Mouse (Mus musculus) Patski (cell line): ENCODE data around the gene Shld2. TPM values are rescaled to one million over a fixed set of nuclear protein-coding genes. Genes with fewer than 3 reads are reported as not detected.

ENCODE experiments used
- ATAC-seq: fragments of 100-300 bp; one replicate; pipeline ENCODE4 v1.8.0; 2021
- CTCF ChIA-PET: fragments of 350-600 bp; sonication (Branson Sonifier 250); formaldehyde crosslinking; loops from one replicate; lab custom pipeline; 2022; ENCODE audit warnings: inconsistent platforms; lab: Charles Lee
- POLR2A ChIA-PET: fragments of 350-600 bp; sonication (Branson Sonifier 250); formaldehyde crosslinking; loops from one replicate; lab custom pipeline; 2022; ENCODE audit warnings: antibody characterized with exemption, inconsistent platforms; lab: Charles Lee
- DNase-seq: peaks from one replicate; pipeline ENCODE4 v3.0.0-alpha.2; 2011; ENCODE audit warnings: low read depth, low spot score
- H3K27me3 ChIP-seq: fragments of 371-371 bp; one replicate; pipeline ENCODE4 v1.5.1; 2021
- CTCF ChIP-seq: fragments of 100-300 bp; IDR thresholded peaks from one replicate; pipeline ENCODE4 v1.5.1; 2021
- in situ Hi-C: fragments of 300-500 bp; cut with MboI; formaldehyde crosslinking; loops from 3 replicates; pipeline ENCODE4 v1.11.1; 2018; ENCODE audit warnings: low pct_unique_long_range_greater_than_20kb, mixed read lengths
- polyA plus RNA-seq: library from polyadenylated mRNA; unstranded; gene quantifications from one replicate; pipeline ENCODE4 v1.2.3, GENCODE M21; 2021

Gene Shld2
- polyA plus RNA-seq, 1 experiment from 2014 or later = 7.0 TPM

DNA sequence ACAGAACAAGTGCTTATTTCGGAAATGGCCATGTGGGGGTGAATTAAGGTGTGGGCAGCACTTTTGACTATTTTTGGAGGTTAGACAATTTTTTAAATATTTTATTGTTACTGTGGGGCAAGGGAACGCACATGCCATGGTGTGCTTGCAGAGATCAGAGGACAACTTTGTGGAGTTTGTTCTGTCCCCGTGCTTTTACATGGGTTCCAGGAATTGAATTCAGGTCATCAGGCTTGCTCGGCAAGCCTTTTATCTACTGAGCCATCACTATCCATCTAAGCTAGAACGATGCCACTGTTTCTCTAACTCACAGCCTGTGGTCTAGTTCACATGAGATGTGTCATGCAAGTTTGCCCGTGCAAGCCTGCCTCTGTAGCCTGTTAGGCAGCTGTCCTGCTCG is 38.0 kb upstream of the Shld2 start:
- ATAC-seq = no peak
- no peaks in the 10 kb centered on the region for H3K27me3 ChIP-seq
- ChIA-PET POLR2A (no interaction called here), CTCF (interaction anchor here (1.6 to 2.9 kb wide), 3 partner anchors 9 to 14 kb away, joined by 3 to 9 read pairs (median 5); no protein-coding TSS in a partner anchor)
- in situ Hi-C loops = no loop called here
- TF ChIP-seq CTCF = no peak
- no peak for DNase-seq

DNA sequence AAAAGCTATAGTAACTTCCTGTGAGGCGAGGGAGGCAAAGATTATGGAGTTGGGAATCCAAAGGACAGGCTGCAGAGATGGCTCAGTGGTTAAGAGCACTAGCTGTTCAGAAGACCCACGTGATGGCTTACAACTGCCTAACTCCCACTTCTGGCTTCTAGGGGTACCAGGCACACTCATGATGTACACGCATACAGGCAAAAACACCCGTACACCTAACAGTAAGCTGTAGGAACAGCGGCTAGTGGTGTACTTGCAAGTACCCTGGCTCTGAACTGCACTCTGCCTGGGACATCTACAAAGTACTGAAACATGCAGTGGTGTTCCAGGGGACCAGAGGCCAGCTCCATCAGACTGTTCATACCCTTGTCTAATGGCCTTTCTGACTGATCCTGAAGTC is 36.8 kb upstream of the Shld2 start:
- CTCF ChIA-PET = interaction anchor here (1.4 to 1.8 kb wide), 3 partner anchors 8 to 15 kb away, joined by 3 to 5 read pairs (median 3); no protein-coding TSS in a partner anchor
- no peak for TF ChIP-seq CTCF
- POLR2A ChIA-PET = no interaction called here

DNA sequence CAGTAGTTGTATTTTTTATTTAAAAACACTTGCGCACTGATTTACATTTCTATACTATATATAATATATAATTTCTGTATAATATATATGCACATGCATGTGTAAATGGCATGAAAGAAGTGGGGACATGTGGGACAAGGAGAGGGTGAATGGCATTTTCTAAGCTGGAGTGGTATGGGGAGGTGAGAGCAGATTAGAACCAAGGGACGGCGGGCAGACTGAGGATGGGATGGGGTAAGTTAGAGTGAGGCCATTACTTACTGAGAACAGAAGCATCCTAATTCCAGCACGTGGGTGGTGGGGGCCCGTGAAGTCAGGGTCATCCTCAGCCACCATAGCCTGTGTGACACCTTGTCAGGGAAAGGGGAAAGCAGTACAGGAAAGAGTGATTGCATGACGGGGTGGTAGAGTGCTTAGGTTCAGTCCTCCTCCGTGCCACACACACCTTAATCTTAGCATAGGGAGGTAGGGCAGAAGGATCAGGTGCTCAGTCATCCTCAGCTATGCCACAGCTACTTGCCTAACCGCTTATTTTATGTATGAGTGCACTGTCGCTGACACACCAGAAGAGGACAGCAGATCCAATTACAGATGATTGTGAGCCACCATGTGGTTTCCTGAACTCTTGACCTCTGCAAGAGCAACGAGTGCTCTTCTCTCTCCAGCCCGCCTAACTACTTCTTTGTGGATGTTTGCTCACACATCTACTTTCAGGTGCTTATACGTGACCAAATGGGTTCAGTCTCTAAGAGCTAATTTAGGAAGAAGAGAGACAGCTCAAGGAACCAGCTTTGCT is 35.7 kb upstream of the Shld2 start:
- CTCF ChIA-PET = no interaction called here
- POLR2A ChIA-PET = no interaction called here
- DNase-seq = no peak
- in situ Hi-C loops = no loop called here
- no peak for ATAC-seq
- no peak for TF ChIP-seq CTCF
- no peaks in the 10 kb centered on the region for H3K27me3 ChIP-seq

More for the DNA sequence above, 36.8 kb upstream of the Shld2 start:
- no peak for ATAC-seq
- no peaks in the 10 kb centered on the region for H3K27me3 ChIP-seq
- DNase-seq = no peak
- in situ Hi-C loops = no loop called here

GRCm38 (mm10) chr14:34344361-34344760 is 34.1 kb upstream of the Shld2 start:
- in situ Hi-C loops = no loop called here
- ChIA-PET CTCF (no interaction called here), POLR2A (no interaction called here)
- DNase-seq (no peak), ATAC-seq (no peak)
- H3K27me3 ChIP-seq = no peaks in the 10 kb centered on the region
- no peak for TF ChIP-seq CTCF

- no peak for TF ChIP-seq CTCF
- CTCF ChIA-PET = no interaction called here
- ATAC-seq (no peak), DNase-seq (no peak)
- in situ Hi-C loops = no loop called here
- H3K27me3 ChIP-seq = no peaks in the 10 kb centered on the region
- POLR2A ChIA-PET = no interaction called here
Measured at GRCm38 (mm10) chr14:34343078-34343477, 32.8 kb upstream of the Shld2 start.

GRCm38 (mm10) chr14:34341993-34342392 is 31.7 kb upstream of the Shld2 start:
- ATAC-seq (no peak), DNase-seq (no peak)
- in situ Hi-C loops = no loop called here
- ChIA-PET CTCF (interaction anchor here (1.5 to 1.8 kb wide), 2 partner anchors 9 to 12 kb away, joined by 4 to 8 read pairs; no protein-coding TSS in a partner anchor), POLR2A (no interaction called here)
- TF ChIP-seq CTCF = no peak
- no peaks in the 10 kb centered on the region for H3K27me3 ChIP-seq

DNA sequence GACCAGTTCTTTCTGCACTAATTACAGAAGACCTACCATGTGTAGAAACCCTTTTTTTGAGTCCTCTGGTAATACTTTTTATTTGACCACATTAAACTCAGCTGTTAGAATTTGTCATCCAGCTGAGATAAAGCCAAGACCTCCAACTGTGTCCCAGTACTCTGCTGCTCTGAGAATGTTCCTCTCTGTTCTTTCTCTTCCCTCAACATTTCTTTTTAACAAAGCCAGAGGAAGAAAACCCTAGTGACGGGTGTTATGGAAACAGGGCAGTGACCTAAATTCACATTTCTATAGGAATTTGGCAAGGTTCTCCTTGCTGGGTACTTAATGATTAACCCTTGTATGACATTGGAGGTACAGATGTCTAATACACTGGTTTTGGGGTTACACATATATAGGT is 29.2 kb upstream of the Shld2 start:
- H3K27me3 ChIP-seq = no peaks in the 10 kb centered on the region
- ATAC-seq (no peak), DNase-seq (no peak)
- TF ChIP-seq CTCF = no peak
- in situ Hi-C loops = no loop called here
- ChIA-PET POLR2A (no interaction called here), CTCF (interaction anchor here (1.0 kb wide), 1 partner anchor 8 kb away, joined by 3 read pairs; no protein-coding TSS in a partner anchor)

- in situ Hi-C loops = no loop called here
- DNase-seq (no peak), ATAC-seq (no peak)
- ChIA-PET CTCF (no interaction called here), POLR2A (no interaction called here)
- H3K27me3 ChIP-seq = no peaks in the 10 kb centered on the region
- no peak for TF ChIP-seq CTCF
Measured at GRCm38 (mm10) chr14:34332476-34332875, 22.2 kb upstream of the Shld2 start.

- no peak for TF ChIP-seq CTCF
- in situ Hi-C loops = no loop called here
- no peak for ATAC-seq
Measured at GRCm38 (mm10) chr14:34331886-34332285, 21.6 kb upstream of the Shld2 start.

GRCm38 (mm10) chr14:34330657-34331158 is 20.4 kb upstream of the Shld2 start:
- no peak for ATAC-seq
- POLR2A ChIA-PET = interaction anchor here (1.1 kb wide), 1 partner anchor 13 kb away, joined by 3 read pairs; no protein-coding TSS in a partner anchor
- no peak for DNase-seq
- H3K27me3 ChIP-seq = no peaks in the 10 kb centered on the region
- in situ Hi-C loops = no loop called here
- CTCF ChIA-PET = interaction anchor here (1.2 to 1.7 kb wide), 5 partner anchors 10 to 48 kb away, joined by 3 to 8 read pairs (median 6); no protein-coding TSS in a partner anchor
- no peak for TF ChIP-seq CTCF

More at GRCm38 (mm10) chr14:34331886-34332285, 21.6 kb upstream of the Shld2 start:
- POLR2A ChIA-PET = no interaction called here
- CTCF ChIA-PET = interaction anchor here (1.2 to 1.7 kb wide), 2 partner anchors 13 to 32 kb away, joined by 4 to 6 read pairs; no protein-coding TSS in a partner anchor
- H3K27me3 ChIP-seq = no peaks in the 10 kb centered on the region
- DNase-seq = no peak

DNA sequence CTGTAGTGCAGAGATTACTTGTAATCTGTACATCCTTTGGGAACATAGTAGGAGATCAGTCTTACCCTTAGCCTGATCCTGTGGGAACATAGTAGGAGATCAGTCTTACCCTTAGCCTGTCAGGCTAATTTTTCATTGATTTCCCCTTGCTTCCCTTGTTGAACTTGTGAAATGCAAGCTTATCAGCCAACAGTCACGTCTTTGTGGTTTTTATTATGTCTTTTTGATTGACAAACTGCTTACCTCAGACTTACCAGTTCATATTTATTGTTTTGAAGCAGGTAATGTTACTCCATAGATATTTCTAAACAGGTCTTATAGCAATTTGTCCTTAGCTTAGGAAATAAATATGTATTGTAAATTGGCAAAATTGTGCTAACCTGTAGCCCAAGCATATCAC is 17.3 kb upstream of the Shld2 start:
- in situ Hi-C loops = no loop called here
- ATAC-seq (no peak), DNase-seq (no peak)
- ChIA-PET POLR2A (no interaction called here), CTCF (no interaction called here)
- no peak for TF ChIP-seq CTCF
- no peaks in the 10 kb centered on the region for H3K27me3 ChIP-seq
